Mouse (Mus musculus) liver, embryonic 13.5 days (tissue): ENCODE results near the gene Gstm6. TPM values are rescaled to one million over a fixed set of nuclear protein-coding genes. Genes with fewer than 3 reads are reported as not detected.
"Not testable (repeated sequence)": the region's sequence is repeated elsewhere in the genome, so short reads cannot be mapped to it uniquely, and the experiment has no call there.

Source experiments
- ATAC-seq: fragments of 200-750 bp; cut with Nextera tagmentation; 2 replicates; pipeline ENCODE4 v1.8.0; 2017; ENCODE audit warnings: low read depth, mild to moderate bottlenecking, moderate number of reproducible peaks, moderate library complexity
- DNase-seq: peaks from one replicate; pipeline ENCODE4 v3.0.0; 2022
- H3K27ac ChIP-seq: fragments of 300-500 bp; sonication (generic); 2 replicates; pipeline ENCODE4 v1.5.1; 2015; ENCODE audit warnings: moderate library complexity, mild to moderate bottlenecking, inconsistent platforms
- H3K27me3 ChIP-seq: fragments of 300-500 bp; sonication (generic); 2 replicates; pipeline ENCODE4 v1.6.1; 2015; ENCODE audit warnings: mild to moderate bottlenecking, inconsistent platforms
- H3K36me3 ChIP-seq: fragments of 300-500 bp; sonication (generic); 2 replicates; pipeline ENCODE4 v1.6.1; 2015; ENCODE audit warnings: mild to moderate bottlenecking, inconsistent platforms
- H3K4me1 ChIP-seq: fragments of 300-500 bp; sonication (generic); replicated peaks from 2 replicates; pipeline ENCODE4 v1.6.1; 2015; ENCODE audit warnings: inconsistent platforms
- H3K4me2 ChIP-seq: fragments of 300-500 bp; sonication (generic); 2 replicates; pipeline ENCODE4 v1.6.1; 2015; ENCODE audit warnings: inconsistent platforms, mild to moderate bottlenecking, moderate library complexity
- H3K4me3 ChIP-seq: fragments of 300-500 bp; sonication (generic); replicated peaks from 2 replicates; pipeline ENCODE4 v1.5.1; 2015; ENCODE audit warnings: mild to moderate bottlenecking, inconsistent platforms
- H3K9ac ChIP-seq: fragments of 300-500 bp; sonication (generic); 2 replicates; pipeline ENCODE4 v1.6.1; 2015; ENCODE audit warnings: mild to moderate bottlenecking, inconsistent platforms
- H3K9me3 ChIP-seq: fragments of 300-500 bp; sonication (generic); replicated peaks from 2 replicates; pipeline ENCODE4 v1.6.1; 2016; ENCODE audit warnings: inconsistent platforms
- WGBS: fragments of 180-500 bp; shearing (Covaris S2); methylation state at CpG from one replicate; pipeline ENCODE4 v1.1.7; 2015; ENCODE audit not compliant: insufficient replicate concordance; 5-methylcytosine and 5-hydroxymethylcytosine counted together
- polyA plus RNA-seq: library from polyadenylated mRNA; unstranded; fragments of >200 nt; fragmentation: Nextera tagmentation; extraction: Ambion mirVana; gene quantifications from 2 replicates; pipeline ENCODE4 v1.2.1, GENCODE M21; 2015

Gene Gstm6
- 9.0 and 12.0 TPM in 2 replicates for polyA plus RNA-seq

DNA sequence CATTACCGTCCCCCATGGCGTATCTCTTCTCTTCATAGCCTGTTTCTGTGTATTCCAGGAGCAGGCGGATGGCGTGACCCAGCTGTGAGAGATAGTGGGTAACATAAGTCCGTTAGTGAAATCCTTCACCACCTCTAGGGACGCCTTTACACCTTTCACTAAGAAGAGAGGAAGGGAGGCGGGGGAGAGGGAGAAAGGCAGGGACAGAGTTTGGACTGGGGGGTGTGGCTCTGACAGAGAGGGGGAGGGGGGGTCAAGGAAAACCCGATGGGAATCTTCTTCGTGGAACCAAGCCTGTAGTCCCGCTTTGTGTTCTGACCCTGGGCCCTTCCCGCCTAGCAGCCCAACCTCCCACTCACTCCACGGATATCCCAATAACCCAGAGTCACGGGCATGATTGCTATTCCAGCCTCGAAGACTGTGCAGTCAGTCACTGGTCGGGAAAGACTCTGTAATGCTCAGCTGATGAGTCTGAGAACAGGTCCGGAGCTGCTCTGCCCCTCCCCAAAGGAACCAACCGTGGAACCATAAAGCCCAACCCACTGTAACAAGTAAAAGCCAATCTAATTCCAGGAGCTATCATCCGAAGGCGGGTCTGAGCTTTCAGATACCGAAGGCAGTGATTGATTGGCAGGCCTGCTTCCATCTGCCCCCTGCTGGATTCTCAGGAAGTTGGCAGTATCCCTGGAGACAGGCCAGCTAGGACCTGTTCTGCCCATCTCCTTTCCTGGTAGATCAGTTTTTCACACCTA, at the start of gene Gstm6:
Gene Gstm6, minus strand, starts transcription at position 511 of the 752 bp plus-strand sequence.
- Histone ChIP-seq H3K27me3 (no peaks in the 10 kb centered on the region), H3K4me1 (peaks cover 4% of the 10 kb centered on the region; the same call in 1 of the 2 replicates), H3K9me3 (no peaks in the 10 kb centered on the region), H3K4me3 (0 out of 2 replicates have a peak within 1 kb of the TSS, but pooled peaks have one; percentile 18), H3K36me3 (no peaks in the 10 kb centered on the region), H3K4me2 (peak within 1 kb of the TSS; percentile 32), H3K9ac (no peak within 1 kb of the TSS), H3K27ac (no peak within 1 kb of the TSS)
- ATAC-seq (peak; percentile 43; the same call in 1 of the 2 replicates), DNase-seq (no peak)
- WGBS, result 26% methylated on average over 20 of the region's 20 CpGs

DNA sequence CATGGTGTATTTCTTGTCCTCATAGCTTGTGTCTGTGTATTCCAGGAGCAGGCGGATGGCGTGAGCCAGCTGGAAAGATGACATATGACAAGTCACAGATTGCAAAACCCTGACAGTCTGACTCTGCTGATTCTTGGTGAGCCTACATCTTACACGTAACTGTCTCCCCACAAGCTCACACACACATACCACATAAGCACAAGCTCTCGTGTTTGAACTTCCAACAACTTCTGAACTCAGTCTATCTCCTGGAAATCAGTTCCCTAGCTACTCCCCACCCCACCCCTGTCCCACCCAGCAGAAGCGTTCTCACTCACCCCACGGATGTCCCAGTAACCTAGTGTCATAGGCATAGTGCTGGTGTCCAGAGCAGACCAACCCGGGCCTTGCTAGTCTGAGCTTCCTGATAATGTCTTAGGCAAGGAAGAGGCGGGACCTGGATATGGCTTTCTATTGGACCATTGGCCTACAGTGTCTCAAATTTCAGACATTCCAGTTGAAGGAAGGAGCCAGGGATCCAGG, 42.6 kb upstream of the Gstm6 start, which contains the start of gene Gstm2:
Gene Gstm2, minus strand, starts transcription at position 413 of the 522 bp plus-strand sequence.
- 41% methylated on average over 8 of the region's 8 CpGs for WGBS
- no peak within 1 kb of the TSS for H3K27ac ChIP-seq
- H3K4me1 ChIP-seq, result no peaks in the 10 kb centered on the region; the same call in 1 of the 2 replicates
- DNase-seq (no peak), ATAC-seq (0 out of 2 replicates have a peak, but pooled peaks have one; percentile 26)
- no peaks in the 10 kb centered on the region for H3K36me3 ChIP-seq
- no peak within 1 kb of the TSS for H3K4me3 ChIP-seq
- H3K9ac ChIP-seq, result no peak within 1 kb of the TSS
- H3K9me3 ChIP-seq, result no peaks in the 10 kb centered on the region
- no peaks in the 10 kb centered on the region for H3K27me3 ChIP-seq
- no peak within 1 kb of the TSS for H3K4me2 ChIP-seq

- H3K4me1 ChIP-seq, H3K4me3 ChIP-seq, ATAC-seq, H3K36me3 ChIP-seq, H3K27ac ChIP-seq, H3K27me3 ChIP-seq, H3K9ac ChIP-seq, DNase-seq, H3K4me2 ChIP-seq, H3K9me3 ChIP-seq: not testable (repeated sequence)
- 85% methylated on average over 2 of the region's 2 CpGs for WGBS
Observed at GRCm38 (mm10) chr3:107985141-107985540, 41.6 kb upstream of the Gstm6 start.

GRCm38 (mm10) chr3:107984471-107984870, 40.9 kb upstream of the Gstm6 start:
- no peaks in the 10 kb centered on the region for H3K9me3 ChIP-seq
- peaks cover 6% of the 10 kb centered on the region; the same call in 1 of the 2 replicates for H3K4me1 ChIP-seq
- no peaks in the 10 kb centered on the region for H3K36me3 ChIP-seq
- no peaks in the 10 kb centered on the region for H3K27me3 ChIP-seq
- no peak overlapping the region for H3K4me3 ChIP-seq
- ATAC-seq (no peak), DNase-seq (no peak)
- no peak overlapping the region for H3K9ac ChIP-seq
- WGBS, result 47% methylated on average over 5 of the region's 5 CpGs
- no peak overlapping the region for H3K27ac ChIP-seq
- H3K4me2 ChIP-seq, result no peak overlapping the region

DNA sequence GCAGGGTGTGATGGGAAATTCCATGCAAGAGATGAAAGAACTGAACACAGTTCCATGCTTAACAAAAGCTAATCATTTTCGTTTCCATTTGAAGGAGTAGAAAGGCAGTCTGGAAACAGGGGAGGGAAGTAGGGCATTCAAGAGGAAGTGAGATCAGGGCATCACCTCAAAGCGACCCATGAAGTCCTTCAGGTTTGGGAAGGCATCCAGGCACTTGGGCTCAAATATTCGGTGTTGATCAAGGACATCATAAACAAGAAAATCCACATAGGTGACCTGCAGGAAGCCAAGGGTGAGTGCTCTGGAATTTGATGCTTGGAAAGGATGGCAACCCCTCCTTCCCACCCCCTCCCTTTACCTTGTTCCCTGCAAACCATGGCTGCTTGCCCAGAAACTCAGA, 40.2 kb upstream of the Gstm6 start:
- no peak for ATAC-seq
- Histone ChIP-seq H3K9ac (no peak overlapping the region), H3K36me3 (no peaks in the 10 kb centered on the region), H3K9me3 (no peaks in the 10 kb centered on the region), H3K4me1 (peaks cover 6% of the 10 kb centered on the region; the same call in 1 of the 2 replicates), H3K4me3 (no peak overlapping the region), H3K4me2 (no peak overlapping the region), H3K27me3 (no peaks in the 10 kb centered on the region), H3K27ac (no peak overlapping the region)
- whole genome bisulfite sequencing, result 38% methylated on average over 3 of the region's 3 CpGs
- no peak for DNase-seq

GRCm38 (mm10) chr3:107982726-107983125, 39.2 kb upstream of the Gstm6 start:
- no peak for ATAC-seq
- H3K4me3 ChIP-seq, result no peak overlapping the region
- peaks cover 7% of the 10 kb centered on the region; the same call in 1 of the 2 replicates for H3K4me1 ChIP-seq
- no peaks in the 10 kb centered on the region for H3K36me3 ChIP-seq
- no peaks in the 10 kb centered on the region for H3K9me3 ChIP-seq
- no peak overlapping the region for H3K4me2 ChIP-seq
- DNase-seq, result no peak
- no peak overlapping the region for H3K27ac ChIP-seq
- 46% methylated on average over 6 of the region's 6 CpGs for WGBS
- H3K9ac ChIP-seq, result no peak overlapping the region
- H3K27me3 ChIP-seq, result no peaks in the 10 kb centered on the region

DNA sequence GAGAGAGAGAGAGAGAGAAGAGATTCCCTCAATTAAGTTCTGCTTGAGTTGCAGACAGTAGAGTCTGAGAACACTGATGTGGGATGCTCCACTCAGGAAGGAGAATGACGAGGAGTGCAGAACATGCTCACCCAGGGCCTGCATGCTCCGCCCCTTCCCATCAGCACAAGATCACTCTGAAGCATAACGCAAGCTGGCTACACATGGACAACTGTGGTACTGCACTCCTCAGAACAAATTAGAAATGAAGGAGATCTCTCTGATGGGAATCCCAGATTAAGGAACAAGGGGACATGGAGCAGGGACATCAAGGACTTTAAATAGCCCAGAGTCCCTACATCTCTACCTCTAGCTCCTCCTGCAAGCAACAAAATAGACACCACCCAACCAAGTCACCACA, 37.7 kb upstream of the Gstm6 start:
- no peaks in the 10 kb centered on the region for H3K36me3 ChIP-seq
- H3K4me2 ChIP-seq, result no peak overlapping the region
- 53% methylated on average over 3 of the region's 3 CpGs for WGBS
- ATAC-seq (no peak), DNase-seq (no peak)
- H3K4me3 ChIP-seq, result no peak overlapping the region
- no peak overlapping the region for H3K9ac ChIP-seq
- H3K27me3 ChIP-seq, result no peaks in the 10 kb centered on the region
- H3K27ac ChIP-seq, result no peak overlapping the region
- H3K9me3 ChIP-seq, result no peaks in the 10 kb centered on the region
- peaks cover 12% of the 10 kb centered on the region; the same call in 1 of the 2 replicates for H3K4me1 ChIP-seq

DNA sequence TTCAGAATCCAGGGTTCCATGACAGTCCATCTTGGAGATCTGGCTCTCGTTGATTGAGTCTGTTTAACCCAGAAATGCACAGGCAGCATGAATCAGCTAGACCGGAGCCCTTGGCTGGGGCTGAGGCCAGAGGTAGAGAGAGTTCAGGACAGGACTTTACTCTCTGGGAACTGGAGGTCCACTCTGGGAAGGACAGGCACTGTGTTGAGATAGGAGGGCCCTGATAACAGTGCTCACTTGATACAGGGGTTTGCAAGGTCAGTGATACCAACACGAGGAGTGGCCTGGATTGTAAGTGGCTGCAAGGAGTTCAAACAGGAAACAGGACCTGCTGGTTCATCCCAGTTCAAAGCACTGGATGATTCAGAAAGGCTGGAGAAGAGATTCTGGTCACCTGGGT, 34.1 kb upstream of the Gstm6 start:
- Histone ChIP-seq H3K27me3 (no peaks in the 10 kb centered on the region), H3K27ac (no peak overlapping the region), H3K4me3 (no peak overlapping the region), H3K4me1 (peaks cover 12% of the 10 kb centered on the region), H3K36me3 (no peaks in the 10 kb centered on the region), H3K4me2 (no peak overlapping the region), H3K9ac (no peak overlapping the region), H3K9me3 (no peaks in the 10 kb centered on the region)
- WGBS, result 44% methylated on average over 3 of the region's 3 CpGs
- DNase-seq (no peak), ATAC-seq (0 out of 2 replicates have a peak, but pooled peaks have one; percentile 48)

DNA sequence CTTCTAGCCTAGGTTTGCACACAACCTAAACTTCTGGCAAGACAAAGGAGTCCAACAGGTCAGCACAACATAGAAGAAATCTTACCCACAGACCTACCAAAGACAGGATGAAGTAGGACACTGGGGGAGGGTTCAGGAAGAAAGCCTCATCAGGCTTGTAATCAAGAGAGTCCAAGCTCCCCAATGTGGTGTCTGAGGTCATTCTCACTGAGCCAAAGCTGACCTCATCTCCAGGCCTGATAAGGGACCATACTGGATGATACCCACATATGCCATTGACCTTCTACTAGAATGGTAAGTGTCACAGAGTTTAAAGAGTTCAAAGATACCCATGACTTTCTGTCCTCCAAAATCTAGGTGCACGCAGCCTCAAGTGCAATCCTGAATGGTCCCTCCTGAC, 30.7 kb upstream of the Gstm6 start:
- Histone ChIP-seq H3K4me3 (no peak overlapping the region), H3K4me1 (peaks cover 9% of the 10 kb centered on the region), H3K9ac (no peak overlapping the region), H3K27ac (no peak overlapping the region), H3K27me3 (no peaks in the 10 kb centered on the region), H3K9me3 (no peaks in the 10 kb centered on the region), H3K36me3 (no peaks in the 10 kb centered on the region), H3K4me2 (no peak overlapping the region)
- ATAC-seq (no peak), DNase-seq (no peak)
- 78% methylated on average over 1 of the region's 1 CpGs for WGBS

DNA sequence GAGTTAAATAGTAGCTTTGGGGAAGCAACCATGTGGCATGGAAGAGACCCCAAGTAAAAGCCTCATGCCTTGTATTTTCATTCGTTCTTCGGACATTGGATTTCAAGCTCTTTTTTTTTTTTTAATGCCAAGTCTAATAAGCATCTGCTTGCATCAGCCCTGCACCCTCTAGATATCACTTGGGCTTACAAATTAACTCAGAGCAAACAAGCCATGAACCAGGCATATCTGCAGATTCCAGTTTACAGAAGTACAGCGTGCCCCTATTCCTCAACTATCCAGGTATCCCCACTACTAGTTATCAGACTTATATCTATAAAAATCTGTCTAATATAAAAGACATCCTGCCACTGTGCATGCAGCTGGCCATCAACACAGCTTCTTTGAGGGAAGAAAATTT, 28.5 kb upstream of the Gstm6 start:
- DNase-seq, result no peak
- no peaks in the 10 kb centered on the region for H3K36me3 ChIP-seq
- WGBS, result 65% methylated on average over 3 of the region's 3 CpGs
- H3K4me2 ChIP-seq, result no peak overlapping the region
- no peaks in the 10 kb centered on the region for H3K27me3 ChIP-seq
- H3K9me3 ChIP-seq, result no peaks in the 10 kb centered on the region
- H3K9ac ChIP-seq, result no peak overlapping the region
- H3K4me1 ChIP-seq, result peaks cover 4% of the 10 kb centered on the region
- no peak for ATAC-seq
- no peak overlapping the region for H3K27ac ChIP-seq
- no peak overlapping the region for H3K4me3 ChIP-seq

- H3K9me3 ChIP-seq, H3K4me2 ChIP-seq, H3K27me3 ChIP-seq, H3K27ac ChIP-seq, H3K9ac ChIP-seq, H3K36me3 ChIP-seq, DNase-seq, H3K4me3 ChIP-seq, ATAC-seq, H3K4me1 ChIP-seq: not testable (repeated sequence)
- WGBS, result 39% methylated on average over 3 of the region's 3 CpGs
Observed at GRCm38 (mm10) chr3:107971101-107971500, 27.6 kb upstream of the Gstm6 start.
